Mouse (Mus musculus) left cerebral cortex, adult 11 months (tissue): Measurements from ENCODE around the gene Prdx2.

ENCODE experiments used
- DNase-seq: peaks from one replicate; pipeline ENCODE4 v3.0.0; 2022; ENCODE audit warnings: low spot score

Prdx2 gene

GRCm38 (mm10) chr8:85007686-85008085, 38.3 kb downstream of the Prdx2 start:
- no peak for DNase-seq

DNA sequence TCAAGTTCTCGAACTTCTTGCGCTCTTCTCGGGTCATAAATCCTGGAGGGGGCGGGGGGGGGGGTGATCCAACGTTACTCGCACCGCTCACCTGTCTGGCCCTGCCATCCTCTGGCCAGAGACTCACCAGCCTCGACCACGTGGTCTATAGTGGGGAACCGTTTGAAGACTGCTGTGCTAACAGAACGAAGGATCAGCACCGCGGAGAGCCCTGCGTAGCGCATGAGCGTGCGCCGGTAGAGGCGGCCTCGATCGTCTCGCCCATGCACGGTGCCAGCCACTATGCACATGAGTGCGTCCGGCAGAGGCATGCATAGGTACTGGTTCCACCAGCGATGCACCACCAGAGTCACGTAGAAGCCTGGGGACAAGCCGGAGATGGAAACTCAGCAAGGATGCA, 41.9 kb downstream of the Prdx2 start:
- DNase-seq, result no peak

DNA sequence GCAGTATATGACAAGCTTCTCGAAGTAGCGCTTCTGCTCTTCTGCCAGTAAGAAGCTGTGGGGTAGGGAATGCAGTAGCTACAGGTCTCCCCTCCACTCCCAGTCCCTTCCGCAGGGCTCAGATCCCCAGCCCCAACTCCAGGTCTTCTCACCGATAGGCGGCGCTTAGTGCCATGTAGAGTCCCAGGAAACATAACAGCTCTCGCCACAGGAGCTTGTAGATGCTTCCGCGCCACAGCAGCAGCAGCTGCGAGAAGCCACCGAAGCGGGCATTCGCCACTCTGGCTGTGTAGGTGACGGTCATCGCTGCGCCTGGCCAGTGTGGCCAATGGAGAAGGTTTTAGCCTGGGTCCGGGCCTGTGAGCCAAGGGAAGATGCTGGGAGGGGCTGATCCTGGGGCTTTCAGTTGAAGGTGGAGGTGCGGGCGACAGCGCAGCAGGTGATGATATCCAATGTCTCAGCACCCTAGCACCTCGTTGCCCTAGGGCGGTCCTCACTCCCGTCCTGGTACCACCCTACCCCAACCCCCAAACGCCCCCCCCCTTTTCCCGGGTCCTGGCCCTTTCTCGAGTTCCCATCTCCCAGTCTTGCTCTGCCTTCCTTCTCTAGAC, 43.9 kb downstream of the Prdx2 start:
- DNase-seq, result peak; percentile 67

- no peak for DNase-seq
Observed at GRCm38 (mm10) chr8:85014431-85014830, 45.0 kb downstream of the Prdx2 start, which contains the start of gene Best2. Gene Best2, minus strand, starts transcription at chr8:85014531.

DNA sequence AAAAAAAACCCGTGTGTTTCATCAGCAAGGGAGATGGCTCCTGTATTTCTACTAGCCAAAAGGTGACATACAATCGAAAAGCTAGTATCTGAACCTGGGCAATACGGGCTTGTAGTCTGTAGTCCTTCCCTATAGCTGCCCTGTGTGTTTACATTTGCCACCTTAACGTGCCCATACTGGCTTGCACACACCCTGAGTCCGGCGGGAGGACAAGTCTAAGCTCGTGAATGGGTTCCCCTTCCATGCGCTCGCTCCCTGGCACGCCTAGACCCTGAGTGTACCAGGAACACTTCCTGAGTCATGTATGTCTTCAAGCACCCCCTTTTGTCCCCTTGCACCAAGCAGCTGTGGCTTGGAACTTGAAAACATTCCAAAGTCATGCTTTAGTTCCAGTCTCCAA, 47.3 kb downstream of the Prdx2 start:
- DNase-seq, result no peak

GRCm38 (mm10) chr8:85017209-85017608, 47.8 kb downstream of the Prdx2 start:
- no peak for DNase-seq

GRCm38 (mm10) chr8:85021514-85022055, 52.2 kb downstream of the Prdx2 start:
- DNase-seq, result no peak

DNA sequence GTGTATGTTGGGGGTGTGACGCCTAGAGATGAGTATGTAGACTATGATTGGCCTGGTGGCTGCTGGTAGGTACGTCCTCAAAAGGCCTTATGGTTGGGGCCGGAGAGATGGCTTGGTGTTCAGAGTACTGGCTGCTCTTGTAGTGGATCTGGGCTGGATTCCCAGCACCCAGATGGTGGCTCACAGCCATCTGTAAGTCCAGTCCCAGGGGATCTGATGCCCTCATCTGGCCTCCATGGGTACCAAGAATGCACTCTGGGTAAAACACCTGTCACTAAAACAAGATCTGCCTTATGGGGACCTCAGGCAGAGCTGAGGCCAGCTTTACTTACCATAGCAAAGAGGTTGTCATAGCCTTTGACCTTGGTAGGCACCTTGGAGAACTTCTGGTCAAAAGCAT, 54.5 kb downstream of the Prdx2 start:
- DNase-seq, result no peak
